Mouse (Mus musculus) heart, adult 2 months (tissue): Measurements from ENCODE around the gene Selenos.

ENCODE experiments used
- CTCF ChIP-seq: fragments of 200-600 bp; IDR thresholded peaks from 2 replicates; pipeline ENCODE4 v1.8.1; 2022; ENCODE audit warnings: antibody characterized with exemption, mild to moderate bottlenecking, moderate library complexity
- EP300 ChIP-seq: fragments of 200-500 bp; IDR thresholded peaks from 2 replicates; pipeline ENCODE4 v1.6.1; 2011; ENCODE audit warnings: low read depth, low read length, control low read depth; ENCODE audit not compliant: insufficient read depth
- POLR2A ChIP-seq: fragments of 200-500 bp; IDR thresholded peaks from 2 replicates; pipeline ENCODE4 v1.6.1; 2011; ENCODE audit warnings: mild to moderate bottlenecking, low read depth, low read length, control low read depth; ENCODE audit not compliant: insufficient read depth

GRCm38 (mm10) chr7:66131776-66132421 lies 52.5 kb downstream of the Selenos start:
- no peak for TF ChIP-seq POLR2A
- no peak for TF ChIP-seq CTCF
- no peak for TF ChIP-seq EP300
